Mouse (Mus musculus) bone marrow, adult 2 months (tissue): ENCODE results near the gene Stim2.

Source experiments
- CTCF ChIP-seq: fragments of 200-500 bp; IDR thresholded peaks from 2 replicates; pipeline ENCODE4 v1.5.1; 2011; ENCODE audit warnings: low read length, control low read depth; ENCODE audit not compliant: control insufficient read depth, insufficient read depth
- POLR2A ChIP-seq: fragments of 200-500 bp; IDR thresholded peaks from 2 replicates; pipeline ENCODE4 v1.6.1; 2011; ENCODE audit warnings: low read depth, mild to moderate bottlenecking, control low read depth, low read length, borderline replicate concordance; ENCODE audit not compliant: control insufficient read depth

GRCm38 (mm10) chr5:54045523-54045922 lies 47.2 kb downstream of the Stim2 start:
- no peak for TF ChIP-seq CTCF
- TF ChIP-seq POLR2A = no peak
